Mouse (Mus musculus): ENCODE measurements around the gene Lrp6. TPM values are rescaled to one million over a fixed set of nuclear protein-coding genes. Genes with fewer than 3 reads are reported as not detected.

Gene Lrp6
- polyA plus RNA-seq, 1 experiment from 2014 or later, result 32.8 TPM

DNA sequence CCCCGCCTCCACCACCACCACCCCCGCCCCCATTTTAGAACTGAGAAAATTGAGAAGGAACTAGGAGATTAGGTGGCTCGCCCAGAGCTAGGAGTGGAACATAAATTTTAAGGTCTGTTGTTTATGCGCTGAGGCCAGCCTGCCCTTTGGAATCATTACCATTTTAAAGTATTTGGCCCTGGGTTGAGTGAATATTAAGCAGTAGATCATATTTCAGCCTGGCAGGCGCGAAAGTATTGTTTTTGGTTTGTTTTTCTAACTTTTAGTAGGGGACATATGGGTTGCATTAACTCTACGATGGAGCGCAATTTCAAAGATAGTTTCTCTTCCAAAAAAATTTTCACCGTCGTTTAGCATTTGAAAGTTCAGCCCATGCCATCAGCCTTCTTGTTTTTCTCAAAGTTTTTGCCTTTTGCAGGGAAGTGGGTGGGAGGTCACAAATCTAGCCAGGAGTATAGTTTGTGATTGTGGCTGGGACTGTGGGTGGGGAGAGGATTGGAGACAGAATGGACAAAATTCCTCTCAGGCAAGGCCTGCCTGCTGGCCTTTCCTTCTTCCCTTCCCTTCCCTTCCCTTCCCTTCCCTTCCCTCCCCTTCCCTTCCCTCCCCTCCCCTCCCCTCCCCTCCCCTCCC lies 35.7 kb upstream of the Lrp6 start:
- Histone ChIP-seq H3K36me3 (ENCODE audit: control insufficient read depth, insufficient read depth, low read length) (no peaks in the 10 kb centered on the region), H3K4me1 (ENCODE audit: control insufficient read depth, insufficient read depth, low read length) (peaks cover 11% of the 10 kb centered on the region), H3K27me3 (ENCODE audit: control insufficient read depth, insufficient read depth, low read length) (no peaks in the 10 kb centered on the region), H3K9me3 (ENCODE audit: control insufficient read depth, low read length) (no peaks in the 10 kb centered on the region), H3K9ac (ENCODE audit: low read length) (no peak overlapping the region), H3K4me3 (ENCODE audit: low read depth, low read length) (no peak overlapping the region), H3K27ac (replicated peaks; ENCODE audit: low read depth, low read length) (peak overlapping the region; percentile 44; the same call in 1 of the 2 replicates), H3K4me2 (ENCODE audit: low read depth, severe bottlenecking) (no peak overlapping the region)
- 9% methylated on average over 10 of the region's 10 CpGs for WGBS
- DNase-seq (ENCODE audit: low spot score) (peak; percentile 43), ATAC-seq (ENCODE audit: insufficient number of reproducible peaks, low FRiP score, low TSS enrichment, low read depth) (peak; percentile 82)

DNA sequence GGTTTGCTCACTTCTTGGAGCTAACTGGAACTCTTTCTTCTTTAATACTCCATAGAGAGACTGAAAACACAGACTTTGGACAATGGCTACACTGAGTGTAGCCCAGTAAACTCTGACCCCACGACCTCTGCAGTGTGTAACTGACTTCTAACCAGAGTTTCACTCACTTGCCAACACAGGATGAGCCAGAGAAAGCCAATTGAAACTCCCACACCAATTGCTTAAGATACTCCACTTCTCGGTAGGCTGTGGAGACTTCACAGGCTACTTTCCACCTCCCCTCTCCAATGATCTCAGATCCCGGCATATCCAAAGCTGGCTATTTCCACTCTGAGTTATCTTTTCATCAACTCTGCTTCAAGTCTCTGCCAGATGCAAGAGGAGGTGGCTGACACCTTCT lies 35.0 kb upstream of the Lrp6 start:
- H3K9ac ChIP-seq (ENCODE audit: low read length), result no peak overlapping the region
- no peak overlapping the region; the same call in 1 of the 2 replicates for H3K4me2 ChIP-seq (ENCODE audit: low read depth, severe bottlenecking)
- no peak overlapping the region for H3K4me3 ChIP-seq (ENCODE audit: low read depth, low read length)
- ATAC-seq (ENCODE audit: insufficient number of reproducible peaks, low FRiP score, low TSS enrichment, low read depth), result peak; percentile 41; the same call in 1 of the 2 replicates
- peaks cover 11% of the 10 kb centered on the region for H3K4me1 ChIP-seq (ENCODE audit: control insufficient read depth, insufficient read depth, low read length)
- peak; percentile 36 for DNase-seq (ENCODE audit: low spot score)
- WGBS, result 21% methylated on average over 3 of the region's 3 CpGs
- H3K27ac ChIP-seq (replicated peaks; ENCODE audit: low read depth, low read length), result peak overlapping the region; percentile 62
- no peaks in the 10 kb centered on the region for H3K36me3 ChIP-seq (ENCODE audit: control insufficient read depth, insufficient read depth, low read length)
- H3K9me3 ChIP-seq (ENCODE audit: control insufficient read depth, low read length), result no peaks in the 10 kb centered on the region
- H3K27me3 ChIP-seq (ENCODE audit: control insufficient read depth, insufficient read depth, low read length), result no peaks in the 10 kb centered on the region

DNA sequence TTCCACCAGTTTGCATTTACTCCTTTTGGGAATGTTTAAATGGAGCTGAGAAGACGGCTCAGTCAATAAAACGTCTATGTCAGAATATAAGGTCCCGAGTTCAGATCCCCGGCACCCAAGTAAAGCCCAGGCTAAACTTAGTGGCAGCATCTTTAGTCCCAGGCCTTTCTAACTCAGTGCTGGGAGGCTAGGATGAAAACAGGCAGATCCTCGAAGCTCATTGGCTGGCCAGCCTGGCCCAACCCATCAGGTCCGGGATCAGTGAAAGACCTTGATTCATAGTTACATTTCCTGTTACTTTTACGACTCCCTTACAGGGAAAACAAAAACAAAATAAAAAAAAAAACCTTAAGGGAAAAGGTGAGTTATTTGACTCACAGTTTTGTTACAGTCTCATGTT lies 34.4 kb upstream of the Lrp6 start:
- DNase-seq (ENCODE audit: low spot score) (no peak), ATAC-seq (ENCODE audit: insufficient number of reproducible peaks, low FRiP score, low TSS enrichment, low read depth) (no peak)
- Histone ChIP-seq H3K9ac (ENCODE audit: low read length) (no peak overlapping the region), H3K4me2 (ENCODE audit: low read depth, severe bottlenecking) (no peak overlapping the region), H3K4me1 (ENCODE audit: control insufficient read depth, insufficient read depth, low read length) (peaks cover 9% of the 10 kb centered on the region), H3K27me3 (ENCODE audit: control insufficient read depth, insufficient read depth, low read length) (no peaks in the 10 kb centered on the region), H3K27ac (replicated peaks; ENCODE audit: low read depth, low read length) (no peak overlapping the region; the same call in 1 of the 2 replicates), H3K36me3 (ENCODE audit: control insufficient read depth, insufficient read depth, low read length) (no peaks in the 10 kb centered on the region), H3K9me3 (ENCODE audit: control insufficient read depth, low read length) (no peaks in the 10 kb centered on the region), H3K4me3 (ENCODE audit: low read depth, low read length) (no peak overlapping the region)
- WGBS, result 54% methylated on average over 7 of the region's 7 CpGs

DNA sequence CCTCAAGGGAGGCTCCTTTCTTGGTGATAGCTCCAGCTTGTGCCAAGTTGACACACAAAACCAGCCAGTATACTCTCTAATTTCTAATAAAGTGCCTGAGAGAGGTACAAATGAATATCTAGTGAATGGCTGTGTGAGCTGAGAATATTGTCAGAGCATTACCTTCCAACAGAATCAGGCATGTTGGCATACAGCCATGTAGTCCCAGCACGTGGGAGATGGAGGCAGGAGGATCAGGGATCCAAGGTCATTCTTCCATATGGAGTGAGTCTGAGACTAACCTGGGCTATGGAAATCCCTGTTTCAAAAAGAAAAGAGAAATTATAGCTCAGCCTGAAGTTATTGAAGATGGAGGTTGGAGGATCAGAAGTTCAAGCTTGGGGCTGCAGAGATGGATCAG lies 32.5 kb upstream of the Lrp6 start:
- no peak overlapping the region for H3K4me2 ChIP-seq (ENCODE audit: low read depth, severe bottlenecking)
- peaks cover 9% of the 10 kb centered on the region for H3K4me1 ChIP-seq (ENCODE audit: control insufficient read depth, insufficient read depth, low read length)
- DNase-seq (ENCODE audit: low spot score) (no peak), ATAC-seq (ENCODE audit: insufficient number of reproducible peaks, low FRiP score, low TSS enrichment, low read depth) (no peak)
- no peak overlapping the region for H3K27ac ChIP-seq (replicated peaks; ENCODE audit: low read depth, low read length)
- no peak overlapping the region for H3K9ac ChIP-seq (ENCODE audit: low read length)
- H3K9me3 ChIP-seq (ENCODE audit: control insufficient read depth, low read length), result no peaks in the 10 kb centered on the region
- WGBS, result 78% methylated on average over 1 of the region's 1 CpGs
- H3K36me3 ChIP-seq (ENCODE audit: control insufficient read depth, insufficient read depth, low read length), result no peaks in the 10 kb centered on the region
- H3K27me3 ChIP-seq (ENCODE audit: control insufficient read depth, insufficient read depth, low read length), result no peaks in the 10 kb centered on the region
- no peak overlapping the region for H3K4me3 ChIP-seq (ENCODE audit: low read depth, low read length)

DNA sequence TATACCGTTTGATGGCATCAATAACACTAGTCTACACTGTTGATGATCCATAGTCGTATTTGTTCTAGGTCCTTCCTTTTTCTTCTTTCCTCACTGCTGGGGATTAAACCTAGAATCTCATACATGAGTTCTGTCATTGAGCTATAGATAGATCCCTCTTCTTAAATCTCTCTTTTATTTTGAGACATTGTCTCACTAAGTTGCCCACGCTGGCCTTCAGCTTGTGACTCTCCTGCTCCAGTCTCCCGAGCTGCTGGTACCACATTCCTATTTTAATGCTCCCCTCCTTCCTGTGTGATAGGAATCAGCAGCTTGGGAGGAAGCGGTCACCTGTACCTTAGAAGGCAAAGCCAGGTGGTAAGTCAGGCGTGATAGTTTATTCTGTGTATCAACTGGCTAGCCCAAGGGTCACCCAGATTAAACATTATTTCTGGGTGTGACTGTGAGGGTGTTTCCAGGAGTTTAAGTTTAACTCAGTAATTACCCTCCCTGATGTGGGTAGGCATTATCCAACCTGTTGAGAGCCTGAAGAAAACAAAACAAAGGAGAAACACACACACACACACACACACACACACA lies 31.0 kb upstream of the Lrp6 start:
- DNase-seq (ENCODE audit: low spot score) (no peak), ATAC-seq (ENCODE audit: insufficient number of reproducible peaks, low FRiP score, low TSS enrichment, low read depth) (no peak)
- H3K9me3 ChIP-seq (ENCODE audit: control insufficient read depth, low read length), result no peaks in the 10 kb centered on the region
- 88% methylated on average over 6 of the region's 6 CpGs for WGBS
- peaks cover 7% of the 10 kb centered on the region for H3K4me1 ChIP-seq (ENCODE audit: control insufficient read depth, insufficient read depth, low read length)
- H3K27me3 ChIP-seq (ENCODE audit: control insufficient read depth, insufficient read depth, low read length), result no peaks in the 10 kb centered on the region
- H3K4me3 ChIP-seq (ENCODE audit: low read depth, low read length), result no peak overlapping the region
- no peak overlapping the region for H3K27ac ChIP-seq (replicated peaks; ENCODE audit: low read depth, low read length)
- no peak overlapping the region for H3K4me2 ChIP-seq (ENCODE audit: low read depth, severe bottlenecking)
- H3K36me3 ChIP-seq (ENCODE audit: control insufficient read depth, insufficient read depth, low read length), result no peaks in the 10 kb centered on the region
- H3K9ac ChIP-seq (ENCODE audit: low read length), result no peak overlapping the region

DNA sequence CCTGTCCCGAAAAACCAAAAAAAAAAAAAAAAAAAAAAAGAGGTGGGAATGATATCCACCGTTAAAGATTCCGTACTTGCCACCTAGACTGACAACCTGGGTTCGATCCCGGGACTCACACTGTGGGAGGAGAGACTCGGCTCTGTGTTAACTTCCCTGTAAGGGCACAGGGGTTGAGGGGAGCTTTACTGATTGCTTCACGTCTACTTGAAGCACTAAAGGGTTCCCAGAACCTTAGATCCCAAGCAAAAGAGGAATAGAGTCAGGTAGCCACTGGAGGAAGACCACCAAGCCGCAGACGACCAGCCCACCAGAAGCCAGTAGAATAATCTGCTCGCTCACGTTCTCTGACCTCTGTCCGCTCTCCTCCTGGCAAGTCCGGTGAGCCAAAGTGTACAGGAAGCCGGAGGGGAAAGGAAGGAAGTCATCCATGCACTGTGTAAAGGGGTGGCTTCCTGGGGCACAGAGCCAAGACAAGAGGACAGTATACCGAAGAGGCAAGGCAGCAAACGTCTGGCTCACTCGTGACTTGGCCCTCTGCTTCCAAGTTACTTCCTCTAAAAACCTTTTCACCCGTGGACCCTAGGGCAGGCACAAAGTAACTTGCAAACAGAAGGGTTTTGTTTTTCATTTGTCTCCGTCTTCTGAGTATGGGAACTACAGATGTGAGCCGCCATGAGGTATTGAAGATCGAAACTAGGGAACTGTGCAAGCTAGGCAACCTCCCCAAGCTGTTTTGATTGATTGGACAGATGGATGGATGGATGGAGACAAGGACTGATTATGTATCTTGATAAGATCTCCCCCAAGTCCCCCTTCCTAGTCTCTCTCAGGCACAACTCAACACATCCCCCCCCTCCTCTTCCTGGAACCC lies 28.0 kb upstream of the Lrp6 start:
- H3K9ac ChIP-seq (ENCODE audit: low read length), result no peak overlapping the region
- H3K27me3 ChIP-seq (ENCODE audit: control insufficient read depth, insufficient read depth, low read length), result no peaks in the 10 kb centered on the region
- H3K36me3 ChIP-seq (ENCODE audit: control insufficient read depth, insufficient read depth, low read length), result no peaks in the 10 kb centered on the region
- no peak overlapping the region for H3K4me3 ChIP-seq (ENCODE audit: low read depth, low read length)
- 88% methylated on average over 21 of the region's 21 CpGs for WGBS
- ATAC-seq (ENCODE audit: insufficient number of reproducible peaks, low FRiP score, low TSS enrichment, low read depth) (no peak), DNase-seq (ENCODE audit: low spot score) (no peak)
- no peak overlapping the region; the same call in 1 of the 2 replicates for H3K4me2 ChIP-seq (ENCODE audit: low read depth, severe bottlenecking)
- no peaks in the 10 kb centered on the region for H3K4me1 ChIP-seq (ENCODE audit: control insufficient read depth, insufficient read depth, low read length)
- no peak overlapping the region for H3K27ac ChIP-seq (replicated peaks; ENCODE audit: low read depth, low read length)
- H3K9me3 ChIP-seq (ENCODE audit: control insufficient read depth, low read length), result no peaks in the 10 kb centered on the region

DNA sequence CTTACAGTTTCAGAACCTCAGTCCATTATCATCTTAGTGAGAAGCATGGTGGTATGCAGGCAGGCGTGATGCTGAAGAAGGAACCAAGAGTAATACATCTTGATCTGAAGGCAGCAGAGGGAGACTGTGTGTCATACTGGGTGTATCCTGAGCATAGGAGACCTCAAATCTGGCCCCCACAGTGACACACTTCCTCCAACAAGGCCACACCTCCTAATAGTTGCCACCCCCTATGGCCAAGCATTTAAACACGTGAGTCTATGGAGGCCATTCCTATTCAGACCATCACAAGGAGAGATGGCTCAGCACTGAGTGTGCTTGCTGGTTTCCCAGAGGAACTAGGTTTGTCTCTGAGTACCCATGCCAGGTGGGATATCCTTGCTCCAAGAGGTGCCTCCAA lies 24.8 kb upstream of the Lrp6 start:
- no peaks in the 10 kb centered on the region for H3K36me3 ChIP-seq (ENCODE audit: control insufficient read depth, insufficient read depth, low read length)
- WGBS, result 78% methylated on average over 2 of the region's 2 CpGs
- no peak overlapping the region for H3K9ac ChIP-seq (ENCODE audit: low read length)
- ATAC-seq (ENCODE audit: insufficient number of reproducible peaks, low FRiP score, low TSS enrichment, low read depth) (no peak), DNase-seq (ENCODE audit: low spot score) (no peak)
- no peak overlapping the region for H3K27ac ChIP-seq (replicated peaks; ENCODE audit: low read depth, low read length)
- H3K4me1 ChIP-seq (ENCODE audit: control insufficient read depth, insufficient read depth, low read length), result no peaks in the 10 kb centered on the region
- H3K9me3 ChIP-seq (ENCODE audit: control insufficient read depth, low read length), result no peaks in the 10 kb centered on the region
- no peak overlapping the region for H3K4me3 ChIP-seq (ENCODE audit: low read depth, low read length)
- no peak overlapping the region for H3K4me2 ChIP-seq (ENCODE audit: low read depth, severe bottlenecking)
- H3K27me3 ChIP-seq (ENCODE audit: control insufficient read depth, insufficient read depth, low read length), result no peaks in the 10 kb centered on the region

DNA sequence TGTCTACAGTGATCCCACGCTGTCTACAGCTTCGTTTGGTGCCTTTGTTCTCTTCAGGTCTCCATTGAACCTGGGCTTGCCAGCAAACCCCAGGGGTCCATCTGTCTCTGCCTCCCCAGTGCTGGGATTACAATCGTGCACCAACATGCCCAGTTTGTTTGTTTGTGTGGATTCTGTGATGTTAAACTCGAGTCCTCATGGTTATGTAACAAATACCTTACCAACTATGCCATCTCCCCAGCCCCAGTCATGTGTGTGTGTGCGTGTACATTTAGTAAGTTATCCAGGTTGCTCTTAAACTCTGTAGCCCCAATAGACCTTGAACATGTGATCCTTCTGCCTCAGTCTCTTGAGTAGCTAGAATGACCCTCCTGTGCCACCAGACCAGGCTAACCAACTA lies 19.5 kb upstream of the Lrp6 start:
- no peaks in the 10 kb centered on the region for H3K36me3 ChIP-seq (ENCODE audit: control insufficient read depth, insufficient read depth, low read length)
- H3K27me3 ChIP-seq (ENCODE audit: control insufficient read depth, insufficient read depth, low read length), result no peaks in the 10 kb centered on the region
- no peak overlapping the region for H3K9ac ChIP-seq (ENCODE audit: low read length)
- H3K4me3 ChIP-seq (ENCODE audit: low read depth, low read length), result no peak overlapping the region
- ATAC-seq (ENCODE audit: insufficient number of reproducible peaks, low FRiP score, low TSS enrichment, low read depth) (no peak), DNase-seq (ENCODE audit: low spot score) (no peak)
- no peaks in the 10 kb centered on the region for H3K9me3 ChIP-seq (ENCODE audit: control insufficient read depth, low read length)
- no peak overlapping the region for H3K27ac ChIP-seq (replicated peaks; ENCODE audit: low read depth, low read length)
- no peak overlapping the region for H3K4me2 ChIP-seq (ENCODE audit: low read depth, severe bottlenecking)
- 83% methylated on average over 5 of the region's 5 CpGs for WGBS
- no peaks in the 10 kb centered on the region for H3K4me1 ChIP-seq (ENCODE audit: control insufficient read depth, insufficient read depth, low read length)
